Mouse (Mus musculus) liver, adult 2 months (tissue): Measurements from ENCODE around the gene Tpra1.

Experiments used
- CTCF ChIP-seq: fragments of 200-500 bp; IDR thresholded peaks from 2 replicates; pipeline ENCODE4 v1.5.1; 2011; ENCODE audit warnings: low read depth, low read length, control low read depth
- POLR2A ChIP-seq: fragments of 200-500 bp; IDR thresholded peaks from 2 replicates; pipeline ENCODE4 v1.6.1; 2011; ENCODE audit warnings: low read length, control low read depth; ENCODE audit not compliant: insufficient read depth; ENCODE audit errors: extremely low read depth

DNA sequence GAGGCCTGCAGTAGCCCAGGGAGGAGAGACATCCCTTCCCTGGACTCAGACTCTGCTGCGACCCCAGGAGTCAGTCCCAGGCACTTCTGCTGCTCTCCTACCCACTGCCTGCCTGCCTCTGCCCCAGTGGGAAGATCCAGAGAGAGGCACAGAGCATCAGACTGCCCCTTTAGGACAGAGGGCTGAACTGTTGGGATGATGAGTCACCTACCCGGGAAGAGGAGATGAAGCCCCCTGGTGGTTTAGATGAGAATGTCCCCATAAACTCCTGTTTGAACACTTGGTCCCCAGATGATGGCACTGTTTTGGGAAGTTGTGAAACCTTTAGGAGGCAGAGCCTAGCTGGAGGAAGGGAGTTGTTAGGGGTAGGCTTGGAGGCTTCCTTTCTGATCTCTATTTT is 41.1 kb upstream of the Tpra1 start:
- peak; percentile 31; the same call in 1 of the 2 replicates for TF ChIP-seq CTCF
- no peak for TF ChIP-seq POLR2A
